Mouse (Mus musculus): ENCODE measurements around the gene Bicra. TPM values are rescaled to one million over a fixed set of nuclear protein-coding genes. Genes with fewer than 3 reads are reported as not detected.

Gene Bicra
- total and polyA plus RNA-seq, 3 experiments: 0.81 to 14.1 TPM; not detected in 1

DNA sequence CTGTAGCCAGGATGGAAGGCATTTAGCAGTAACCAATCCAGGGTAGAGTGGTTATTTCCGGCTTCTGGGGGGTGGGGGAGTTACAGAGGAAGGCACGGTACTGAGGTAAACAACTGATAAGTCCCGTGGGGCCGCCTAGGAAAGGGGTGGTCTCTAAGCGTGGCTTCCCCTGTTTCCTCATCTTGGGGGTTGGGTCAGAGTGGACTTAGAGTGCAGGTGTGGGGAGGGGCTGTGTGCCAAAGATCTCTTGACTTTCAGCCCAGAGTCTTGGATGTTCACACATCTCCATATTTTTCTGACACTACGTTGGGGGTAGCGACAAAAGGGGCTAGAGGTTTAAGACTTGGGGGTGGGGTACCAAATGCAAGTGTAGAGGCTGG, 1.6 kb downstream of the Bicra start (continued):
- TF ChIP-seq TAL1 (IDR thresholded peaks at IDR 0.05; ENCODE audit: low read length): peak; percentile 23; the same call in 1 of the 2 replicates
- peak; percentile 51; the same call in 1 of the 2 replicates for TF ChIP-seq NELFE (IDR thresholded peaks at IDR 0.05; ENCODE audit: low read depth, low read length)
- peak; percentile 50; the same call in 1 of the 2 replicates for TF ChIP-seq GATA1 (IDR thresholded peaks at IDR 0.05; ENCODE audit: low read depth, low read length)
- TF ChIP-seq SIN3A (IDR thresholded peaks at IDR 0.05; ENCODE audit: low read length): peak; percentile 90
- peak; percentile 86 for TF ChIP-seq ELF1 (IDR thresholded peaks at IDR 0.05; ENCODE audit: low read depth, low read length)
- TF ChIP-seq TBP (IDR thresholded peaks at IDR 0.05; ENCODE audit: low read depth, low read length): 0 out of 2 replicates have a peak, but pooled peaks have one; percentile 28
- TF ChIP-seq TCF12 (IDR thresholded peaks at IDR 0.05; ENCODE audit: low read depth, low read length): peak; percentile 44
- TF ChIP-seq POLR2A (IDR thresholded peaks at IDR 0.05; ENCODE audit: control insufficient read depth in 1 of 2, insufficient read depth in 1 of 2, low read depth in 1 of 2, low read length in 2 of 2, poor library complexity in 1 of 2): peak in 1 of 2 experiments; percentile 39; a peak in 1 of 4 replicates
- no peak; the same call in 1 of the 2 replicates for TF ChIP-seq ZMIZ1 (IDR thresholded peaks at IDR 0.05; ENCODE audit: low read depth, low read length)
- TF ChIP-seq USF2 (IDR thresholded peaks at IDR 0.05; ENCODE audit: borderline replicate concordance in 1 of 2, insufficient read depth in 1 of 2, low read depth in 1 of 2, low read length in 2 of 2): no peak
- peak; percentile 68 for TF ChIP-seq MXI1 (IDR thresholded peaks at IDR 0.05; ENCODE audit: low read depth, low read length)
- no peak for TF ChIP-seq CHD1 (IDR thresholded peaks at IDR 0.05; ENCODE audit: low read depth, low read length)

- no peaks in the 10 kb centered on the region for H3K9me3 ChIP-seq (replicated peaks; ENCODE audit: insufficient read depth, low read length)
- peaks cover 51% of the 10 kb centered on the region for H3K79me2 ChIP-seq (ENCODE audit: control insufficient read depth, insufficient read depth, low read length, poor library complexity)
- peak; percentile 25 for DNase-seq (ENCODE audit: low read depth, low spot score)
- H3K27me3 ChIP-seq (ENCODE audit: control insufficient read depth in 1 of 2, insufficient read depth in 2 of 2, low read length in 2 of 2): no peaks in the 10 kb centered on the region
- peak overlapping the region; percentile 84 for H3K27ac ChIP-seq (ENCODE audit: control insufficient read depth, low read depth, low read length)
- TF ChIP-seq RCOR1 (IDR thresholded peaks at IDR 0.05; ENCODE audit: low read depth, low read length): no peak
- no peak for TF ChIP-seq GABPA (IDR thresholded peaks at IDR 0.05; ENCODE audit: low read depth, low read length)
- TF ChIP-seq TCF12 (IDR thresholded peaks at IDR 0.05; ENCODE audit: low read depth, low read length): no peak
- TF ChIP-seq MEF2A (IDR thresholded peaks at IDR 0.05; ENCODE audit: extremely low read depth, insufficient replicate concordance, low read depth, low read length, poor library complexity, severe bottlenecking): no peak
- no peak for TF ChIP-seq JUND (IDR thresholded peaks at IDR 0.05; ENCODE audit: low read depth, low read length)
- TF ChIP-seq POLR2AphosphoS5 (IDR thresholded peaks at IDR 0.05; ENCODE audit: borderline replicate concordance, low read depth, low read length): no peak
- TF ChIP-seq BHLHE40 (IDR thresholded peaks at IDR 0.05; ENCODE audit: borderline replicate concordance, low read depth, low read length): no peak
- TF ChIP-seq NRF1 (IDR thresholded peaks at IDR 0.05; ENCODE audit: insufficient read depth, low read depth, low read length, poor library complexity, severe bottlenecking): no peak
- no peak for TF ChIP-seq POLR2AphosphoS2 (IDR thresholded peaks at IDR 0.05; ENCODE audit: low read length)
- no peak for TF ChIP-seq HCFC1 (IDR thresholded peaks at IDR 0.05; ENCODE audit: low read depth, low read length)
- no peak for TF ChIP-seq NELFE (IDR thresholded peaks at IDR 0.05; ENCODE audit: low read depth, low read length)
- no peak for TF ChIP-seq ZKSCAN1 (IDR thresholded peaks at IDR 0.05; ENCODE audit: low read depth, low read length)
- no peak for TF ChIP-seq USF2 (IDR thresholded peaks at IDR 0.05; ENCODE audit: borderline replicate concordance in 1 of 2, insufficient read depth in 1 of 2, low read depth in 1 of 2, low read length in 2 of 2)
- no peak for TF ChIP-seq MAZ (IDR thresholded peaks at IDR 0.05; ENCODE audit: low read depth, low read length)
- TF ChIP-seq E2F4 (IDR thresholded peaks at IDR 0.05; ENCODE audit: borderline replicate concordance, low read depth, low read length): no peak
- TF ChIP-seq CHD2 (IDR thresholded peaks at IDR 0.05; ENCODE audit: low read length): no peak
- TF ChIP-seq MYC (IDR thresholded peaks at IDR 0.05; ENCODE audit: low read depth, low read length): no peak
- H3K4me3 ChIP-seq (ENCODE audit: control insufficient read depth in 1 of 2, insufficient read depth in 1 of 2, low read depth in 2 of 2, low read length in 2 of 2): 0 out of 4 replicates have a peak overlapping the region, but pooled peaks of 1 of the 2 experiments have one; percentile 64
- H3K4me1 ChIP-seq (ENCODE audit: control insufficient read depth in 1 of 2, insufficient read depth in 2 of 2, low read length in 2 of 2): peaks cover 3 to 34% of the 10 kb centered on the region in 2 experiments
- H3K9ac ChIP-seq (ENCODE audit: control insufficient read depth, low read depth, low read length, poor library complexity, severe bottlenecking): peak overlapping the region; percentile 28; the same call in 1 of the 2 replicates
- peaks cover 0 to 15% of the 10 kb centered on the region in 2 experiments; a peak in 2 of 4 replicates for H3K36me3 ChIP-seq (ENCODE audit: control insufficient read depth in 1 of 2, insufficient read depth in 2 of 2, low read length in 2 of 2)
Measured at GRCm38 (mm10) chr7:16045538-16045937, 2.2 kb downstream of the Bicra start.

All from MEL (cell line).